Mouse (Mus musculus) megakaryocyte-erythroid progenitor cell, adult 5 weeks (primary cell): Measurements from ENCODE around the gene Hoxb6. TPM values are rescaled to one million over a fixed set of nuclear protein-coding genes. Genes with fewer than 3 reads are reported as not detected.

ENCODE experiments used
- polyA plus RNA-seq: library from polyadenylated mRNA; stranded (reverse); fragments of >175 nt; gene quantifications from 2 replicates; pipeline ENCODE4 v1.2.3, GENCODE M21; 2012

Gene Hoxb6
- polyA plus RNA-seq, result 0.21 and 0.45 TPM in 2 replicates

GRCm38 (mm10) chr11:96291681-96292564, at the start of gene Hoxb6:
TSS of gene Hoxb6 (plus strand) at chr11:96292476.

DNA sequence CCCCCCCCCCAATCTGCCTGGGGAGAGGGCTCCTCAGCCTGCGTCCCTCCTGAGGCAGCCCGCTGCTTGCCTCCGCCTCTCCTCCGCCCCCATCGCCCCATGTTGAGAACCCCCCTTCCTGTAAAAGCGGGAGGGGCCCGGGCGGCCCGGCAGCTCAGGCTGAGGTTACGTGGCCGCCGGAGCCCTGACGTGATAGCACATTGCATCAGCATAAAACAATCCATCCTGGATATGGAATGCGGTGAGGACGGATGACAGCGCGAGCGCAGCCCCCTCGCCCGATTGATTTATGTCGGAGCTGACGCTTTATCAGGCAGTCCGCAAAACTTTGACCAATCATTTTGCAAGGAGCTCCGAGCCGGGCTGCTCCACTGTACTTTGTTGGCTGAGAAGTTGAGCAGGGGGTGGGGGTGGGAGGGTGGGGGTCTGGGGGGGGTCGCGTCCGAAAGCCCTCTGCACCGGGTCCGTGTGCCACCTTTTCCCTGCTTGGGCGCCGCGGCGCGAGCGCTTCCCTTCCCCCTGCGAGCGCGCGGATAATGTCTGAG, 21.2 kb upstream of the Hoxb6 start, which contains the start of gene Hoxb9:
Gene Hoxb9 (plus strand): TSS at position 462 of the 545 bp plus-strand sequence.

DNA sequence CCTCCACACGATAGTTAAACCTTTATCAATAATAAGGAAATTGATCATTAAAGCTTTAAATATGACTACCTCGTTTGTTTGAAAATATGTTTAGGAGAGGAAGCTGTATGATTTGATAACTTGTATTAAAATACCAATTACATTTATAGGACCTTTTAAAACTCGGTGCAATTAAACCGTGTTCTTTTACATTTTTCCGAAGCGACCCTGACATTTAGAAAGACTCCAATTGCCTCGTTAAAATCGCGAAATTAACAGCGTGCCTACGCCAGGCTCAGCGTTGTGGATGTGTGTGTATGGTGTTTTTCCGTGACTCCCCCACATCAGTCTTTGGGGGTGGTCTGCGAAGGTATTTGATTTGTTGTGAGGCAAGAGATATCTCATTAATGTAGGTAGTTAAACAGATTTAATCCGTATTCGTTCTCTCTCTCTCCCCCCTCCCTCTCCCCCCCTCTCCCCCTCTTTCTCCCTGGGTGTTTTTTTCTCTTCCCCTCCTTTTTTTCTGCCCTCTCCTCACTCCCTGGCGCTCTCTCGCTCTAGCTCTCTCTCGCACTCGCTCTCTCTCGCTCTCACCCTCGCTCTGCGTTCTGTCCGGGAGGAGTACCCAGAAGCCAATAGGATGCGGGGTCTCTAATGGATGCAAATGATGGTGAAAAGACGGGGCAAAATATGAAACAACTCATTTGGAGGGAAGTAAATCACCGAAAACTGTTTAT, 10.3 kb upstream of the Hoxb6 start, which contains the start of gene Hoxb8:
Gene Hoxb8 (plus strand): TSS at position 51 of the 716 bp plus-strand sequence.

GRCm38 (mm10) chr11:96285771-96286738, 6.2 kb upstream of the Hoxb6 start, which contains the start of gene Hoxb7:
TSS of gene Hoxb7 (plus strand) at chr11:96286623.

GRCm38 (mm10) chr11:96303151-96304099, 11.1 kb downstream of the Hoxb6 start, which contains the start of gene Hoxb5:
TSS of gene Hoxb5 (plus strand) at chr11:96303336.

GRCm38 (mm10) chr11:96317608-96318367, 25.5 kb downstream of the Hoxb6 start, which contains the start of gene Hoxb4:
TSS of gene Hoxb4 (plus strand) at chr11:96318267.

GRCm38 (mm10) chr11:96323154-96323553, 30.9 kb downstream of the Hoxb6 start, which contains the start of gene Hoxb3:
TSS of gene Hoxb3 (plus strand) at chr11:96323326.

GRCm38 (mm10) chr11:96350341-96350624, 58.0 kb downstream of the Hoxb6 start, which contains the start of gene Hoxb2:
TSS of gene Hoxb2 (plus strand) at chr11:96350525.

Other genes starting within 250 kb of the Hoxb6 start
- 21.9 and 26.1 TPM in 2 replicates for gene Ube2z, start 227.1 kb upstream of the Hoxb6 start, polyA plus RNA-seq
- 308 and 326 TPM in 2 replicates for gene Atp5g1, start 216.8 kb upstream of the Hoxb6 start, polyA plus RNA-seq
- not detected in 2 replicates for gene Calcoco2, start 180.5 kb upstream of the Hoxb6 start, polyA plus RNA-seq
- not detected in 2 replicates for gene Ttll6, start 158.7 kb upstream of the Hoxb6 start, polyA plus RNA-seq
- gene Hoxb13, start 98.2 kb upstream of the Hoxb6 start, polyA plus RNA-seq, result not detected in 2 replicates
- gene Hoxb9, start 21.0 kb upstream of the Hoxb6 start, polyA plus RNA-seq, result 0.02 and 0.17 TPM in 2 replicates
- 0.03 TPM in 1 of 2 replicates, not detected in the other for gene Hoxb8, start 10.6 kb upstream of the Hoxb6 start, polyA plus RNA-seq
- not detected in 2 replicates for gene Hoxb7, start 5.9 kb upstream of the Hoxb6 start, polyA plus RNA-seq
- gene Hoxb5, start 10.9 kb downstream of the Hoxb6 start, polyA plus RNA-seq, result 0.39 and 0.55 TPM in 2 replicates
- 13.4 and 14.2 TPM in 2 replicates for gene Hoxb4, start 25.8 kb downstream of the Hoxb6 start, polyA plus RNA-seq
- gene Hoxb3, start 30.9 kb downstream of the Hoxb6 start, polyA plus RNA-seq, result 6.0 and 6.2 TPM in 2 replicates
- 0.52 and 1.5 TPM in 2 replicates for gene Hoxb2, start 58.0 kb downstream of the Hoxb6 start, polyA plus RNA-seq
- not detected in 2 replicates for gene Hoxb1, start 73.3 kb downstream of the Hoxb6 start, polyA plus RNA-seq
- 0.32 and 0.82 TPM in 2 replicates for gene Skap1, start 172.1 kb downstream of the Hoxb6 start, polyA plus RNA-seq